Mouse (Mus musculus) erythroblast, embryonic 14.5 days (primary cell): ENCODE measurements around the gene Olfr1412.

Source experiments
- GATA1 ChIP-seq: IDR thresholded peaks from 2 replicates; pipeline ENCODE4 v1.6.1; 2012; ENCODE audit warnings: low read length, inconsistent platforms, mixed read lengths
- TAL1 ChIP-seq: IDR thresholded peaks from 3 replicates; pipeline ENCODE4 v1.6.1; 2012; ENCODE audit warnings: low read length, inconsistent platforms, mixed read lengths

DNA sequence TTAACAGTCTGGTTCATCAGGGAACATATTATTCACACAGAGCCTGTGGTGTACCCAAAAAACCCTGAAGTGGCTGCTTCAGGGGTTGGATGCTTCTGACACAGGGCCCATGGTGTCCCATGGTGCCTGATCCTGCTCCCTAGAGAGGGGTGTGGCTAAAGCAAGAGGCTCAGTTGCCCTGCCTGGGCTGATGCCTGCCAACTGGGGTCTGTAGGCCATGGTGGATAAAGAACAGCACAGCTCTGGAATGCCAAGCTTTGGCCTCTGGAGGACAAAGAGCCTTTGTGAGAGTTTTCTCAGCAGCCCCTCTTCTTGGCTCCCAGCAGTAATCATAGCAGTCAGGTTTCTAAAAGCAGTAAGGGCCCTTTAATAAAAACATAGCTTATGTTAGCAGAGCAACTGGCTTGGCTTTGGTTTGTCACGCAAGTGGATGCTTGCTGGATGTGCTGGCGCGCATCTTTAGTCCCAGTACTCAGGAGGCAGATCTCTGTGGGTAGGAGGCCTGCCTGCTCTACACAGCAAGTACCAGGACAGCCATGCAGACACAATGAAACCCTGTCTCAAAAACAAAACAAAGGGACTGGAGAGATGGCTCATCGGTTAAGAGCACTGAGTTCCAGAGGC, 49.5 kb downstream of the Olfr1412 start:
- TF ChIP-seq GATA1 (no peak), TAL1 (no peak)
